Mouse (Mus musculus) spleen, postnatal 10 days (tissue): ENCODE data around the gene A4gnt.
"Not testable (repeated sequence)": the region's sequence is repeated elsewhere in the genome, so short reads cannot be mapped to it uniquely, and the experiment has no call there.

ENCODE experiments used
- DNase-seq, 2 experiments: peaks; one replicate each; pipeline ENCODE4 v3.0.0; 2021 to 2022; ENCODE audit warnings: low spot score in 2 of 2

A4gnt gene

DNA sequence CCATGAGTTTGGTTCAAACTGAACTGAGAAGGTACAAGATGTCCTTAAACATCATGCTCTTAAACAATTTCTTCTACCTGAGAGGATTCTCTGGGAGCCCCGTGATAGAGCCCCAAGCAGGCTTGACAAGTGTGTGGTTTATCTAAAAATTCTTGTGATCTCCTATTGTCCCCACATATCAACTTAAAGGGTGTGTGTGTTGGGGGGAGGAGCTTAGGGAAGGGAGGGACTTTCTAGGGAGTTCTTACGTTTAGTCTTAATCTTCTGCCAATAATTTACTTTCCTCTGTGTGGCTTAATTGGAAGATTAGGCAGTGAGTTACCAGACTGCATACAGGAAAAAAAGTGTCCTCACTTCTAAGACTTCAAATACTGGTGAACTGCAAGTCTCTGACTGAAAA is at the start of gene A4gnt:
Gene A4gnt (plus strand): TSS at position 301 of the 400 bp plus-strand sequence.
- no peak for DNase-seq

DNA sequence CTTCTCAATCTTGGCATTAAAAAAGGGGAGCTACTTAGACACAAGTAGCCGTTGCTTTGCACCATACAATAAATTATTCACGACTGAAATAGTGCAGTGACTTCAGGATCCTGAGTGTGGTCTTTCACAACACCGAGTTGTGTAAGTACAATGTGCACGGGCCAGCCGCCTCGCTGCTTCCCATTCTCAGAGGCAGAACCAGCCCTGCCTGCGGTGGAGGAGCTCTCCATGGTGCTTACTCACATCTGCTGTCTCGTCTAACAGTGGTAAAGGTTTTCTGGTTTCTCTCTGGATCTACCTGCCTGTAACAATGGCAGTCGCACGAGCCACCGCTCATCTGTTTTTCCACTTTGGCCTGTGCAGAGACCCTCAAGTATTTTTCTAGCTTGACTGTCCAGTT is 48.6 kb upstream of the A4gnt start:
- DNase-seq: peak; percentile 34 to 79

DNA sequence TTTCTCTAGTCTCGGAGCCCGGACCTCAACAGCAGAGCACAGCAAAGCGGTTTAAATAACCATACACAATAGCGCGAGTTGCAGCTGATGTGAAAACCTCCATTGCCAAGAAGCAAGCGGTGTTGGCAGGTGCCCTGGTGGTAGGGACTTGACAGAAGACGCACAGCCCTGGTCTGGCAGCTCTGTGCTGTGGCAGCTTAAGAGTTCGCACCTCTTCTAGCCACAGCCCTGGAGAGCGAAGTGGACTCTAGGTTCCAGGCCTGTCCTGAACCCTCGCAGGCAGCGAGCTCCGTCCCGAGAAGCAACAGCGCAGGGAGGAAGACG is 44.3 kb upstream of the A4gnt start:
- no peak for DNase-seq

DNA sequence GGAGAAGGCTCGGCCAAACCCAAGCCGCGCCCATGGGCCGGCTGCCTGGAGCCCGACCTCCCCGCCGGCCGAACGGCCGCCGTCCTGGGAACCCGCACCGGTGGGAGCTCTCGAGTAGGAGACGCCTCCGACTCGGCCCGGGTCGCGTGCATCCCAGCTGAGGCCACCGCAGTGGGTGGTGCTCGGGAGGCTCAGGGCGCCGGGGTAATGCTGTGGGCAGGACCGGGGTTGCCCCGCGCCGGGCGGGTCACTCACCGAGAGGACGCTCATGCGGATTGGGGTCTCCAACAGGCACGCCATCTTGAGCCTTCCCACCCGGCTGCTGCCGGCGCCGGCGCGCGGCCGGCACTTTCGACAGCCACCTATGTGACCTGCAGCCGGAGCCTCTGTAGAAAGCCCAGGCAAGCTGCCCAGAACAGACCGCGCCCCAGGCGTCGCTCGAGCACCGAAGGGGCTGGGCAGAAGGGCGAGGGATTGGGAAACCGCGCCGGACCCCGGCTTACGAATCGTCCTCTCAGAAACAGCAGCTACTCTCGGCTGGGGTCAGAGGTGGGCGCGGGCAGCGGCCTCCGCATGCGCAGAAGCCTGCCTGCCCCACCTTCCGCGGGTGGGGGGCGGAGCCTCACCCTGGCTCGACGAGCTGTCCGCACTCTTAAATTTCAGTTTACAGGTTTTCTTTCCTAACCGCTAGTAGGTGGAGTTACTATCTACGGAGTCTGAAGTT is 43.8 kb upstream of the A4gnt start, which contains the start of gene Armc8:
Gene Armc8 (minus strand): TSS at position 553 of the 724 bp plus-strand sequence.
- peak; percentile 91 to 93 for DNase-seq

DNA sequence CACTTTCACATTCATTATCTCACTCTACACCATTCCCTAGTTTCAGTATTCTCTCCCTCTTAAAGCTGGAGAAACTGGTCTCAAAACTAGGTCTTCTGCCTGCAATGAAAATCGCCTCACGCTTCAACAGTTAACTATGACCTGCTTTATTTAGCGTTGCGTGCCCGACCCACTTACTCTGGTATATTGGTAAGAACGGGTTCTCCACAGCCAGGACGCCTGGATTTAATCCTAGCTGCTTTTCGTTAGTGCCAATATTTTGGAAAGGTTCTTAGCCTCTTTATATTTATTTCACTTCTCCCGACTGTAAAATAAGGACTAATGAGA is 43.3 kb upstream of the A4gnt start:
- DNase-seq: peak in 1 of 2 experiments; percentile 41

DNA sequence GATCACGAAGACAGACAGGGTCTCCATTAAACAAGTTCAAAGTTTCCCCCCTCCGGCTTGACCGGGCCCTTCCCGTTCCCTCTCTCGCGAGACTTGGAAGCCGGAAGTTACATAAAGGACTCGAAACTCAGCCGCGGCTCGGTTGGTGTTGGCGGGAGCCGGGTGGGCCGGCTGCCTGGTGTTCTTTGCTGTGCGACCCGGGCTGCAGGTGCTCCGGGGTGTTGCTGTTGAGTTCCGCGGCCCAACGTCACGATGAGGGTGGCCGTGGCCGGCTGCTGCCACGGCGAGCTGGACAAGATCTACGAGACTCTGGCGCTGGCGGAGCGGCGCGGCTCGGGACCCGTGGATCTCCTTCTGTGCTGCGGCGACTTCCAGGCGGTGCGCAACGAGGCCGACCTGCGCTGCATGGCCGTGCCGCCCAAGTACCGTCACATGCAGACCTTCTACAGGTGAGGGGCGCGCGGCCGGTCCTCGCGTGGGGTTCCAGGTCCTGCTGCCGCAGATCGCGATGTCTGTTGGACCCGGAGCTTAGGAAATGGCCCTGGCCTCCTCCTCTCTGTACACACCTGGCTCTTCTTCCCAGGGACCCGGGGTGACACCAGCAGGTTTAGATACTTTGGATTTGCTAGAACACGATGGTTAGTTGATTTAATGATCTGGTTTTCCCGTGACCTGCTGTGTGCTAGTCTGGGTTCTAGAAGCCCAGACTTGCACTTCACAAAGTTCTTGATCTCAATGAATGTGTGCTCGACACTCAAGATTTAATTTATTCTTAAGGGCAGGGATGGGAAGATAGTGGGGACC is 36.4 kb upstream of the A4gnt start, which contains the start of gene Dbr1:
Gene Dbr1 (plus strand): TSS at position 123 of the 804 bp plus-strand sequence.
- peak; percentile 86 to 94 for DNase-seq

DNA sequence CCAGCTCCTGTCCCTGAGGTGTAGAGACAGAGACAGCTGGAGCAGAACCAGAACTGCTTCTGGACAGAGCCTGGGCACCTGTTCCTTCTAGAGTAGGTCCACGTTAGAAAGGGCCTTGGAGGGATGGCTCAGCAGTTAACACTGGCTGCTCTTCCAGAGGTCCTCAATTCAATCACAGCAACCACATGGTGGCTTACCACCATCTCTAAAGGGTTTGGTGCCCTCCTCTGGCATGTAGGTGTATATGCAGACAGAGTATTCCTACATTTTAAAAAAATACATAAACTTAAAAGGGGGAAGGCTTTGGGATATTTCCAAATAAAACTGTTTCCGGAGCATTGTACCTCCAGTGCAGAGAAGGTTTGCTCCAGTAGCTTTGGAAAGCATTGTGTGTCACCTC is 31.6 kb upstream of the A4gnt start:
- DNase-seq: peak in 1 of 2 experiments; percentile 50

DNA sequence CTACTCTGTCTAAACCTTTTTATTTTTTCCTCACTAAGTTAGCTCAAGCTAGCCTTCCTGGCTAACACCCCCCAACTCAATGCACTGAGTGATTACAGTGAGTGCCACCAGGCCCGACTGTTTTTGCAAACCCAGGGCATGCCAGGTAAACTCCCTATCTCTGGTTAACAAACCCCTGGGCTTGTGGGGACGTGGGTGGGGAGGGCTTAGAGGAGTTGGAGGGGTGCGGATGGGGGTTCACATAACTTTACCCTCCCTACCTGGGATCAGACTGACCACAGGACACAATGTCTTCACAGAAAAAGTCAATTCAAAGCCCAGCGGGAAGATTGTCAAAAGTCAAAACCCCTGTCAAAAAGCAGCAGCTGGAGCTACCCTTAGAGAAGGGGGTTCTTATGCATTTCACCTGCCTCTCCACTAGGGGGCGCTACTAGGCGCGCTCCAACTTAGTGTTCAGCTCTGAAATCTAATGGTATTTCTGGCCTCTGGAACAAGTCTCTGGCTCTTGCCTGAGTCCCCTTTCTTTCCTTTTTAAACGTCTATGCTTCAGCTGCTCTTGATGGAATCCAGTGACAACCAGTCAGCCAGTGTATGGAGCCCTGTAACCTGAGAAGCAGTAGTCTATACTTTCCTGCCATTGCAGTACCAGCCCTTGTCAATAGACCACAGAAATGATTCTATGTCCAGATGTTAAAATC is 24.6 kb upstream of the A4gnt start:
- peak; percentile 44 to 69 for DNase-seq

DNA sequence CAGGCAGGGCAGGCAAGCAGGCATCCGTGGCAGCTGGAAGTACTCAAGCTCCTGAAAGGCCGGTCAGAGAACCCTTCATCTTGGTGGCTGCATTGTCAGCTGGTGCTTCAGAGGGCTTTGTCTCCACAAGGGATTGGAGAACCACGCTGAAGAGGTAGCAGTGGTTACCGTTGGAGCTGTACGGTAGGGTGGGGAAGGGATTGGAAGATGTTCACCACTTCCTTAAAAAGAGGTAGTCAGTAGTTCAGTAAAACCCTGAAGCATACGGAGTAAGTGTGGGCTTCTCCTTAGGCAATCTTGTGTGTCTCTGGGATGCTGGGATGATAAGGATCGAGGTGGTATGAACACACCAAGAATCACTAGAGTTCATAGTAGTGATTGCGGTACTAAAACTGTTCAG is 21.2 kb upstream of the A4gnt start:
- DNase-seq: no peak

DNA sequence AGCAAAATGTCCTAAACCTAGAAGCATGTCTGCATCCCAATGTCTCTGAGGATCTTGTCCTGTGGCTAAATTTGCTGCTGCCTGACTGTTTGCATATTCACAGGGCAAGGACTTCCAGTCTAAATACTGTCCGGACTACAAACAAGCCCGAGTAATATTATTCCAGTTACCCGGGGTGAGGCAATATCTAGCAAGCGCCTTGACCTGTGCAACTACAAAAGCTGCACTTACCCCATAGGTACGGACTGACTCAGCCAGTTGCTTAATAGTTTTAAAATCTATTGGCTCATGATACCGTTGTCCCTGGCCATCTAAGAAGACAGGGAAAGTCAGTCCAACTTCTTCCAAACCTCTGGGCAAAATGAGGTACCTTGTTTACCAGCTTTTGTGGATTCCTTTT is 13.2 kb upstream of the A4gnt start:
- DNase-seq: not testable (repeated sequence)

DNA sequence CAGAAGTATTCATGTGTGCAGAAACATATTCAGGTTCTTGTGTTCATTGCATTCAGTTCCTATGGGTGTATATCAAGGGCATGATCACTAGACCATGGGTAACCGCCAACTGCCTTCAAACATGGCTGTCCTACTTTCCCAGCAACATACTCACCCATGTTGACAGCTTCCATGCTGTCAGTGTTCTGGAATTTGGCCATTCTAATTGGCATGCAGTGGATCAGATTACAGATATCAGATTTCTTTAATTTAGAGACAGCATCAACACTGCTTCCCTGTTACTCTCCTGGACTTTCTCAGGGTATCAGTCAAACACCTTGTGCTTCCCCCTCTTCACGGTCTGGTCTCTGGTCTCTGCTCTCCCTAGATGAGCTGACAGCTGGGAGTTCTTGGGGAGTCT is 8.7 kb upstream of the A4gnt start:
- no peak for DNase-seq

DNA sequence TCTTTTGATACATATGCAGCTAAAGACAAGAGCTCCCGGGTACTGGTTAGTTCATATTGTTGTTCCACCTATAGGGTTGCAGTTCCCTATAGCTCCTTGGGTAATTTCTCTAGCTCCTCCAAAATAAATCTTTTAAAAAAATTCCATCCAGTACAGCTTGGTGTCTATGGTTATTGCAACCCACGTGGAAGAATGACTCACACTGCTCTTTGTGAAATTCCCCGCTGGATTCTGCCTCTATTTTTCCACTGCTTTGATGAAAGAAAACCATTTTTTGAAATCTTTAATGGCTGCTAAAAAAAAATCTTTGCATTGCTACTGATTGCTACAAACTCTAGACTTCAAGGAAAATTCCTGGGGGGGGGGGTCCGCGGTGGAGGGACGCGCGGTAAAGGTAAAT is 7.4 kb downstream of the A4gnt start:
- no peak for DNase-seq

DNA sequence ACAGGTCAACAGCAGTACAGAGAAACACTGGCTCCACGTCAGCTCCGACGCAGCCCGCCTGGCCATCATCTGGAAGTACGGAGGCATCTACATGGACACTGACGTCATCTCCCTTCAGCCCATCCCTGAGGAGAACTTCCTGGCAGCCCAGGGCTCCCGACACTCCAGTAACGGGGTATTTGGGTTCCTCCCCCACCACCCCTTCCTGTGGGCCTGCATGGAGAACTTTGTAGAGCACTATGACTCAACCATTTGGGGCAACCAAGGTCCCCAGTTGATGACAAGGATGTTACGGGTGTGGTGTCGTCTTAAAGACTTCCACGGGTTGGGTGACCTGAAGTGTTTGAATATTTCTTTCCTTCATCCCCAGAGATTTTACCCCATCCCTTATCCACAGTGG is 7.9 kb downstream of the A4gnt start:
- no peak for DNase-seq

DNA sequence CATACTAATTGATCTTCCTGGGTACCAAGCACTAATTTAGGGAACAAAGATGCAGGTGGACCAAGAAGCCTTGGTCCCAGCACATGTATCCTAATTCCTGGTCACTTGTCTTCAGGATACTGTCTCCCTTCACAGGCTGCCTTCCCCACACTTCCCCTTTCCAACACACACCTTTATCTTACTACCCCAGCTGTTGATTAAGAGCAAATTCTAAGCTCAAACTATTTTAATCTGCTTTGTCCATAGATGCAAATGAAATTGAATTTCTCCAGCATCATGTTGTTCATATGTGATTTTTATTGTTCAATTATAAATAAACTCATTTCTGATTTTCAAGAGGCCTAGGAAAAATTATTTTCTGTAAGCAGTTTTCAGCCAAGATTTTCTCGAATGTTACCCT is 9.7 kb downstream of the A4gnt start:
- no peak for DNase-seq

DNA sequence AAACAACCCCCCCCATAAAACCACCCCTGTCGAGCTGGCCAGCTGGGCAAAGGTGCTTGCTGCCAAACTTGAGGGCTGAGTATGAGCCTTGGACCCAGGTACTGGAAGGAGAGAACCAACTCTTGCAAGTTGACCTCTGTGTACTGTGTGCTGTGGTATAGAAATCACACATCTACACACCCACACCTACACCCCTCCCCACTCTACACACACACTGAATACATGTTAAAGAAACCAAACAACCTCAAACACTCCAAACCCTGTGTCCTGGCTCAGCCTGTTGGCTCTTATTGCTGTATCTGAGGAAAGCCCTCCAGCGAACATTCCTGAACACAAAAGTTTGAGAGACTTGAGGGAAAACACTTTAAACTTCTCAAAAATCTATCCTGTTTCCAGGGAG is 10.7 kb downstream of the A4gnt start:
- DNase-seq: no peak

DNA sequence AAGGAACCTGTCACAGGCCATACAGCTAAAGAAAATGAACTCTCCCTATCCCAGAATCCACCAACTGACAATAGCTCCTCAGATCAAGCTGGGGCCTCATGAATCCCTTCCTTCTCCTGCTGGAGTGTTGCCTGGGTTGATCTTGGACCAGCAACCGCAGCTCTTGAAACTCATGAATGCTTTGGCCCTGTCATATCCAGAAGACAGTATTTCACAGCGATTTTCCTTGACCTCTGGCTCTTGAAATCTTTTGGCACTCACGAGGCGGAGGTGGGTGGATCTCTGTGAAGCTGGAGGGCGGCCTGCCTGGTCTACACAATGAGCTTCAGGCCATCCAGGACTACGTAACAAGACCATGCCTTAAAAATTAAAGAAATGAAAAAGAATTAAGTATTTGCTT is 11.8 kb downstream of the A4gnt start:
- no peak for DNase-seq

DNA sequence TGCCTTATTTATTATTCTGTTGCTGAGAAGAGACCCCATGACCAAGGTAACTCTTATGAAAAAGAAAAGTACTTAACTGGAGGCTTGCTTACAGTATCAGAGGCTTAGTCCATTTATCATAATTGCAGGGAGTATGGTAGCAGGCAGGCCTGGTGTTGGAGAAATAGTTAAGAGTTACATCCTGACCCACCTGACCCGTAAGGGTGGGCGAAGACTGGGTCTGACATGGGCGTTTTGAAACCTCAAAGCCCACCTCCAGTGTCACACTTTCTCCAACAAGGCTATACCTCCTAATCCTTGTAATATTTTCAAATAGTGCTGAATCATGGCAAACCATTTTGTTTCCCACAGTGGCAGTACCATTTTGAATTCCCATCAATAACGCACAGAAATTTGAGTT is 16.3 kb downstream of the A4gnt start:
- DNase-seq: no peak

DNA sequence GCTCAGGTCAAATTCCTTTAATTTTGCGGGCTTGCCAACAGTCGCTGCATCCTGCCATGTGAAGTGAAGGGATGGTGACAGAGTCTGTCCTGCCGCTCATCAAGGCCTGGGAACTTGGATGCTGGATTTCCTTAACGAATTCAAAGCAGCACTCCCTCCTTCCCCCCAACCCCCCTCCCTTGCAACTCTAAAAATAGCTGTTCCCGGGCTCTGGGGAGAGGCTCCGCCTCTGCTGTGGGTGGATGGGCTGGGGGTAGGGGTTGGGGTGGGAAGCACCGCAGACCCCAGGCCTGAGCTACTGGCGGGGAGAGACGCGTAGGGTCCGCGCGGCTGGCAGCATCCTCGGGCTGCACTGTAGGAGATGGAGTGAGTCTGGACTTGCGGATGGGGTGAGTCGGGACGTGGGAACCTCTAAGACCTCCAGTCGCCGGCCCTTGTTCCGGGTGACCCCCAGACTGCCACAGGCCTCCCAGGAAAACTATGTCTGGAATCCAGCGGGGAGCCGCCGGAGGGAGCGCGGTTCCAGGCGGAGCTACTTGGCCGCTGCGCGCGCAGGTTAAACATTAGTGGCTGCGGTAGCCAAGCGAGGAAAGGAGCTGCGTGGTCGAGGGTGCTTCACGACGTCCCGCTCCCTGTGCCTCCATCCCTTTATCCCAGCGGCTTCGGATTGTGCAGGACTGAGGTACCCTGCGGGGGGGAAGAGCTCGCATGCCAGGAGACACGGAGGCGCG is 17.1 kb downstream of the A4gnt start, which contains the start of gene Dzip1l:
Gene Dzip1l (plus strand): TSS at position 216 of the 731 bp plus-strand sequence.
- DNase-seq: peak in 1 of 2 experiments; percentile 26

DNA sequence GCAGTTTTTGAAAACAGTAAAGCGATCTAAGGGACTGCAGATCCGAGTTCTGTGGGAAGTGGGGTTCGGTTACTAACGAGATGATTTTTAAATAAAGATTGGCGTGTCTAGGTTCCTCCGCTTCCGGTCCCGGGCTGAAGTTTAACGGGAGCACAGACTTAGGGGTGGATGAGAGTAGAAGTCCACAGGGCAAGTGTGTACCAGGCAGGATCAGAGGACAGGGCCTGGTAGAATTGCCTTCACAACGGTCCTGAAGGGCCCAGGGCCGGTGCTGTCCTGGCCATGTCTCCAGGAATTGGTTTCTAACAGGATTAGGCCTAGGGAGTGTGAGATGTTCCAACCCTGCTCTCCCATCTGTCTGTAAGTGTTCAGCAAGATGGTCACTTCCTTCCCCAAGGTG is 17.8 kb downstream of the A4gnt start:
- DNase-seq: no peak

DNA sequence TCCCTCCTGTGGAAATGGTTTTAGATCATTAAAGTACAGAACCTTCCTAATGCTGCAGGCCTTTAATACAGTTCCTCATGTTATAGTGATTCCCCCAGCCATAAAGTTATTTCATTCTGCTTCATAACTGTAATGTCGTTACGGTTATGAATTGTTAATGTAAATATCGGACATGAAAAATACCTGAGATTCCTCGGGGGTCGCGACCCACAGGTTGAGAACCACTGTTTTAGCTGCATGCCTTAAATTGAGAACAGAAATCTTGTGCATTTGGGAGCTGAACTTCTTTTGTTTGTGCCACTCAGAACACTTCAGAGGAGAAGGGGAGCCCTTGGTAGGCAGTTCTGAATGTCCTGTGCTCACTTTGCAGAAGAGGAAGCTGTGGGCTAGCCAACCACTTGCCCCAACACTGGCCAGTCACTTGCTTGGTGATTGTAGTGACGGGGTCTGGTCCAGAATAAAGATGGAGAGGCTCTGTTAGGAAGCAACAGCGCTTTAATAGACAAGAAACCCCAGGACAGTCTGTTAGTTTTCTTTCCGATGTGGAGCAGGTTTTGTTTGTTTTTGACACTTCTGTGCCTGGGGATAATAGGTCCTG is 18.3 kb downstream of the A4gnt start:
- DNase-seq: no peak

DNA sequence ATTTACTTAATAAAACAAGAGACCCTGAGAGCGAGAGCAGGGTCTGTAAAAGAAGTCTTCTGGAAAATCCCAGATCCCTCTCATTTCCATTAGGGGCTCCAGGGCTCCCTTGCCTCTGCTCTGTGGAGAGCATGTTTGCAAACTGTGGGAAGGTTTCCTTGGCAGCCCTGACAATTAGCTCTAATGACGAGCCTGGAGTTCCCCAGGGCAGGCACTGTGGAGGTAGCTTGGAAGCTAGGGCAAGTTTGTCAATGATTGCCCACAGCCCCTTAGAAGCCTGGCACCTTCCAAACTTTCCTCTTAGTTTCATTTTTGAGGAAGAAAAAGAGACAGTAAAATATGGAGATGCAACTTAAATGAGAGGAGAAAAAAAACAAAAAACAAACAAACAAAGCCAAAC is 19.5 kb downstream of the A4gnt start:
- no peak for DNase-seq

DNA sequence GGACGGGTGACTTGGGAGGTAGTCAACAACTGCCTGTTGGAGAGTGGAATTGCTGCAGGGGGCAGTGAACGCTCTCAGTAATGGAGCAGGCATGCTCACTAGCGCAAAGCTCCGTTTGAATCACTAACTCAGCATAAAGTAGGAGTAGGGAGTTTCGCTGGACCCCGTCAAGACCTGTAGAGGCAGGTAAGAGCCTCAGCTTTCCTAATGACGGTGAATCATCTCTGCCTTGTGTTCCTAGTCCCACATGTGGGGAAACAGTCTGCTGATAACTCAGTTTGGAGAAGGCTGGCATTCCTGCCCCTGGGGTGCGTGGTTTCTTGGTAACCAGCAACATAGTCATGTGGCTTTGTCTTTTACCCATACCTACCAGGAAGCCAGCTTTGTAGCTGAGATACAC is 20.0 kb downstream of the A4gnt start:
- DNase-seq: no peak
